Mouse (Mus musculus) kidney, postnatal 0 days (tissue): ENCODE data around the gene Tfap4. TPM values are rescaled to one million over a fixed set of nuclear protein-coding genes. Genes with fewer than 3 reads are reported as not detected.

Experiments
- ATAC-seq: fragments of 200-750 bp; cut with Nextera tagmentation; replicated peaks from 2 replicates; pipeline ENCODE4 v1.8.0; 2017; ENCODE audit warnings: low read depth, moderate number of reproducible peaks, moderate TSS enrichment, moderate library complexity; ENCODE audit not compliant: low FRiP score
- DNase-seq: peaks from one replicate; pipeline ENCODE4 v3.0.0-alpha.2; 2016; ENCODE audit warnings: low spot score
- H3K27ac ChIP-seq: fragments of 300-500 bp; sonication (generic); 2 replicates; pipeline ENCODE4 v1.5.1; 2014; ENCODE audit warnings: mild to moderate bottlenecking
- H3K27me3 ChIP-seq: fragments of 300-500 bp; sonication (generic); 2 replicates; pipeline ENCODE4 v1.6.1; 2014; ENCODE audit warnings: low read length, mixed read lengths; ENCODE audit not compliant: insufficient read depth
- H3K36me3 ChIP-seq: fragments of 300-500 bp; sonication (generic); 2 replicates; pipeline ENCODE4 v1.6.1; 2014; ENCODE audit warnings: low read length, mixed read lengths; ENCODE audit not compliant: insufficient read depth
- H3K4me1 ChIP-seq: fragments of 300-500 bp; sonication (generic); replicated peaks from 2 replicates; pipeline ENCODE4 v1.6.1; 2014; ENCODE audit warnings: antibody characterized with exemption, low read length, mixed read lengths; ENCODE audit not compliant: insufficient read depth
- H3K4me2 ChIP-seq: fragments of 300-500 bp; sonication (generic); 2 replicates; pipeline ENCODE4 v1.6.1; 2014; ENCODE audit warnings: mild to moderate bottlenecking, low read length, moderate library complexity, mixed read lengths
- H3K4me3 ChIP-seq: fragments of 300-500 bp; sonication (generic); replicated peaks from 2 replicates; pipeline ENCODE4 v1.5.1; 2014; ENCODE audit warnings: low read depth, low read length
- H3K9ac ChIP-seq: fragments of 300-500 bp; sonication (generic); 2 replicates; pipeline ENCODE4 v1.6.1; 2014; ENCODE audit warnings: low read depth, low read length
- H3K9me3 ChIP-seq: fragments of 300-500 bp; sonication (generic); replicated peaks from 2 replicates; pipeline ENCODE4 v1.6.1; 2016; ENCODE audit warnings: low read length, inconsistent platforms, mixed read lengths
- CTCF ChIP-seq: IDR thresholded peaks from 2 replicates; pipeline ENCODE4 v1.5.1; 2016; ENCODE audit warnings: antibody characterized with exemption, low read depth, mild to moderate bottlenecking, moderate library complexity
- whole genome bisulfite sequencing: fragments of 180-500 bp; shearing (Covaris S2); extraction: QIAGEN DNeasy Blood & Tissue Kit; methylation state at CpG from one replicate; pipeline ENCODE4 v1.1.7; 2014; 5-methylcytosine and 5-hydroxymethylcytosine counted together
- polyA plus RNA-seq: library from polyadenylated mRNA; unstranded; fragments of >200 nt; fragmentation: Nextera tagmentation; extraction: Ambion mirVana; gene quantifications from 2 replicates; pipeline ENCODE4 v1.2.1, GENCODE M21; 2015

Tfap4 gene
- polyA plus RNA-seq, 1 experiment from 2014 or later, result 17.2 TPM

DNA sequence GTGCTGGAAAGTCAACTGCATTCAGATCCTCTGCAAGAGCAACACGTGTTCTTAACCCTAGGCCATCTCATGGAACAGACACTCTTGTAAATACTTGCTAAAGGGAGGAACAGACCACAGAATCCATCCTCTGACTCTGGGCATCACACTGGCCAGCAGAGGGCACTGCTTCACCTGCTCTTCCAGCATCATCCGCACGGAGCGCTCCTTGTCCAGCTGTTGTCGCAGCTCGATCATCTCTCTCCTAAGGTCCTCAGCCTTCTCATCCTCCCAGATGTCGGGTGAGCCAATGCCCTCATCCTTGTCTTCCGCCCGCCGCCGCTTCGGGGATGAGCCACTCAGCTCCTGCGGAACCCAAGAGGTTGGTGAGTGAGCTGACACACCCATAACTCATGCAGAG lies 8.6 kb downstream of the Tfap4 start:
- Histone ChIP-seq H3K36me3 (peaks cover 13% of the 10 kb centered on the region; the same call in 1 of the 2 replicates), H3K27me3 (no peaks in the 10 kb centered on the region), H3K9me3 (no peaks in the 10 kb centered on the region), H3K4me3 (no peak overlapping the region), H3K27ac (no peak overlapping the region), H3K4me1 (peaks cover 9% of the 10 kb centered on the region), H3K9ac (no peak overlapping the region), H3K4me2 (no peak overlapping the region)
- 33% methylated on average over 13 of the region's 13 CpGs for WGBS
- ATAC-seq (peak; percentile 68), DNase-seq (peak; percentile 90)
- TF ChIP-seq CTCF, result peak; percentile 99

DNA sequence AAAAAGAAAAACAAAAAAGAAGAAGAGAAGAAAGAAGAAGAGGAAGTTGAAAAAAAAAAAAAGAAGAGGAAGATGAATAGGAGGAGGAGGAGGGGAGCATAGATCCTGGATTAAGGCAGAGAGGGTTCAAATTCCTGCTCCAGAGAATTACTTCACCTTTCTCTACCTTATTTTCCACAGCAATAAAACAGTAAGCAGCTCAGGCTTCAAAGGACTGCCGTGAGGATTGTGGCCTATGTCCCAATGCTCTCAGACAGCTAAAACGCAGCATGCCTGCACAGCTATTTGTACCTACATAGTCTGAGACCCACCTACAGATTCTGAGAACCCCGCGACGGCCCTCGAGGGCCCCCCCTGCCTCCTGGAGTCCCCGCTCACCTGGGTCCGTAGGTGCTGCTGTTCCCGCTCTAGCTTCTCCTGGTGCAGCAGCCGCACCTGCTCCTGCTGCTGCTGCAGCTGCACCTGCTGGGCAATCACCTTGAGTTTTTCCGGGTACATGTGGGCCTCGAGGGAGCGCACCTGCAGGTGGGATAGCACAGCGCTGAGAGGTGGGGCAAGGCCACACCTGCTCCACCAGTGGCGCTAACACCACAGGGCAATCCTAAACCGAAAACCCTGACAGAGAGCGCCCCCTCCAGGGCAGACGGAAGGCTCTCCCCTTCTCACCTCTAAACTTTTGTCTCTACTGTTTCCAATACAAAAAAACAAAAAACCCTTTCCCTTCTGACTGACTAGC lies 10.5 kb downstream of the Tfap4 start:
- ATAC-seq, result no peak
- H3K4me3 ChIP-seq, result no peak overlapping the region
- H3K27ac ChIP-seq, result no peak overlapping the region
- no peaks in the 10 kb centered on the region for H3K27me3 ChIP-seq
- peaks cover 20% of the 10 kb centered on the region for H3K36me3 ChIP-seq
- no peaks in the 10 kb centered on the region for H3K9me3 ChIP-seq
- H3K4me2 ChIP-seq, result no peak overlapping the region
- H3K4me1 ChIP-seq, result peaks cover 9% of the 10 kb centered on the region
- peak; percentile 41 for TF ChIP-seq CTCF
- no peak overlapping the region for H3K9ac ChIP-seq
- WGBS, result 82% methylated on average over 18 of the region's 18 CpGs
- no peak for DNase-seq

DNA sequence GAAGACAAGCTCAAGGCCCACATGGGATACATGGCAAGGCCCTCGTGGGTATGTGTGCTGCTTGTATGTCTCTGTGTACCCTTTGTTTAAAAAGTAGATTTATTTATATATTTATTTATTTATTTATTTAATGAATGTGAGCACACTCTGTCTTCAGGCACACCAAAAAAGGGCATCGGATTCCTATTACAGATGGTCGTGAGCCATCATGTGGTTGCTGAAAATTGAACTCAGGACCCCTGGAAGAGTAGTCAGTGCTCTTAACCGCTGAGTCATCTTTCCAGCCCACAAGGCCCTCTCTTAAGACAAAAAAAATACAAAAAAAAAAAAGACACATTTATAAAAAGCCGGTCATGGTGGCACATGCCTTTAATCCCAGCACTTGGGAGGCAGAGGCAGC lies 12.0 kb downstream of the Tfap4 start:
- DNase-seq, result no peak
- no peak overlapping the region for H3K4me2 ChIP-seq
- 87% methylated on average over 5 of the region's 5 CpGs for WGBS
- no peak overlapping the region for H3K27ac ChIP-seq
- no peak overlapping the region for H3K4me3 ChIP-seq
- no peak overlapping the region for H3K9ac ChIP-seq
- TF ChIP-seq CTCF, result no peak
- H3K36me3 ChIP-seq, result peaks cover 20% of the 10 kb centered on the region
- H3K27me3 ChIP-seq, result no peaks in the 10 kb centered on the region
- H3K4me1 ChIP-seq, result peaks cover 1% of the 10 kb centered on the region
- no peaks in the 10 kb centered on the region for H3K9me3 ChIP-seq
- ATAC-seq, result no peak

DNA sequence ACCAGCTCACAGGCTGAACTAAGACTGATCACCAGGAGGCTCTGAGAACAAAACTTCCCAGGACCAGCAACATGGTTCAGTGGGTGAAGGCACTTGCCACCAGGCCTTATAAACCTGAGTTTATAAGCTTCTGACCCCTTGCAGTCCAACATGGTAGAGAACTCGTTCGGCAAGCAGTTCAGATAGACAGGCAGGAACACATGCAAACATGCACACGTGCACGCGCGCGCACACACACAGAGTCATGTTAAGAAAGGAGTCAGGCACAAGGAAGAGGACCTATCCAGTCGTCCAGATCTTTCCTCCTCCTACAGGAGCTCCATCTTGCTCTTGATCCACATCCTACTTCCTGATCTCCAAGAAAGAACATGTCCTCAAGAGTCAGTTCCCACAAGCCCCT lies 12.8 kb downstream of the Tfap4 start:
- Histone ChIP-seq H3K27me3 (no peaks in the 10 kb centered on the region), H3K9me3 (no peaks in the 10 kb centered on the region), H3K4me3 (no peak overlapping the region), H3K4me1 (no peaks in the 10 kb centered on the region), H3K9ac (no peak overlapping the region), H3K27ac (no peak overlapping the region), H3K4me2 (no peak overlapping the region), H3K36me3 (peaks cover 20% of the 10 kb centered on the region)
- no peak for TF ChIP-seq CTCF
- DNase-seq (no peak), ATAC-seq (no peak)
- WGBS, result 94% methylated on average over 8 of the region's 8 CpGs

DNA sequence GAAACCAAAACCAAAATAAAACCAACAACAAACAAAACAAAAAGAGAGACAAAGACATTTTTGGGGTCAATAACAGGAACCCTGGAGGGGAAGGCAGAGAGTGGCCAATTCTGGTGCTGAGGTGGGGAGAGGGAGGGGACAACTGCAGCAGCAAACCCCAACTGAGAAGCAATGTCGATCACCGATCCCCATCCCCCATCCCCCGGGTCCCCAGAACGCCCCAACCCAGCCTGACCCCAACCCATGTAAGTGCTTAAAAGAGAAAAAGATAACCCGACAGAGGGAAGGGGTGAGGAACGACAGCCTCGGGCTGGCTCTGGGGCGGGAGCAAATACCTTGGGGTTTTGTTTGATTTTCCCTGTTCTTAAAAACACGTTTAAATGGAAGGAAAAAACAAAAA lies 14.8 kb downstream of the Tfap4 start:
- no peak for TF ChIP-seq CTCF
- Histone ChIP-seq H3K4me2 (no peak overlapping the region), H3K9ac (no peak overlapping the region), H3K27ac (no peak overlapping the region), H3K36me3 (peaks cover 20% of the 10 kb centered on the region), H3K4me1 (no peaks in the 10 kb centered on the region), H3K27me3 (no peaks in the 10 kb centered on the region), H3K4me3 (no peak overlapping the region), H3K9me3 (no peaks in the 10 kb centered on the region)
- WGBS, result 74% methylated on average over 9 of the region's 9 CpGs
- no peak for DNase-seq
- no peak for ATAC-seq

DNA sequence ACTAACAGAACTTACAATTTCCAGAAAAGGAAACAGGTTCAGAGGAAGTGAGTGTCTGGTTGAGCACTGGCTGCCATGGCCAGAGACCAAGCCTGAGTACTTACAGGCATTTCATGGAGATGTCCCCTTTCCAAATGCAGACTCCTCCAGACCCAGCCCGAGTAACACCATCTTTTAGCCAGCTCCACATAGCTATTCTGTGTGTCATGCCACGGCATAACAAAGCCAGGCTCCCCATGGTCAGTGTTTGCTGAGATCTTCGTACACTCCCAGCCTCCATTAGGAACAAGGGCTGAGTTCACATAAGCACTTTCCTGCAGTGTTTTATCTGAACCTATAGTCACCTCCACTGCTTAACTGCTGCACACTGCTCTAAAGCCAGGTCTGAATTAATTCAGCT lies 16.4 kb downstream of the Tfap4 start:
- H3K36me3 ChIP-seq, result peaks cover 14% of the 10 kb centered on the region; the same call in 1 of the 2 replicates
- no peak for TF ChIP-seq CTCF
- no peak overlapping the region for H3K9ac ChIP-seq
- ATAC-seq (no peak), DNase-seq (no peak)
- H3K27ac ChIP-seq, result no peak overlapping the region
- no peaks in the 10 kb centered on the region for H3K4me1 ChIP-seq
- H3K4me2 ChIP-seq, result no peak overlapping the region
- WGBS, result 81% methylated on average over 3 of the region's 3 CpGs
- H3K9me3 ChIP-seq, result no peaks in the 10 kb centered on the region
- no peak overlapping the region for H3K4me3 ChIP-seq
- H3K27me3 ChIP-seq, result no peaks in the 10 kb centered on the region
